Mouse (Mus musculus) thymus, postnatal 4 days (tissue): ENCODE results near the gene Josd1.
A peak's percentile ranks its signal among the peaks of the same experiment; 100 is the strongest.

Experiments used
- DNase-seq: peaks from one replicate; pipeline ENCODE4 v3.0.0; 2021

The Josd1 gene

GRCm38 (mm10) chr15:79687646-79688267 lies at the start of gene Josd1:
Josd1 (minus strand) TSS chr15:79687919.
- DNase-seq: peak; percentile 98

- DNase-seq: no peak
These were observed 46.6 kb upstream of the Josd1 start for GRCm38 (mm10) chr15:79734311-79734710.

GRCm38 (mm10) chr15:79733640-79734039 lies 45.9 kb upstream of the Josd1 start:
- no peak for DNase-seq

GRCm38 (mm10) chr15:79733192-79733591 lies 45.5 kb upstream of the Josd1 start:
- DNase-seq: no peak

- no peak for DNase-seq
These were observed 43.8 kb upstream of the Josd1 start for GRCm38 (mm10) chr15:79731554-79731953.

- no peak for DNase-seq
These were observed 41.1 kb upstream of the Josd1 start for GRCm38 (mm10) chr15:79728731-79729388.

GRCm38 (mm10) chr15:79728311-79728710 lies 40.6 kb upstream of the Josd1 start:
- no peak for DNase-seq

GRCm38 (mm10) chr15:79727840-79728239 lies 40.1 kb upstream of the Josd1 start:
- DNase-seq: no peak

- DNase-seq: no peak
These were observed 37.6 kb upstream of the Josd1 start for GRCm38 (mm10) chr15:79725190-79725789.

- peak; percentile 68 for DNase-seq
These were observed 35.7 kb upstream of the Josd1 start for GRCm38 (mm10) chr15:79723439-79723838.

- no peak for DNase-seq
These were observed 33.1 kb upstream of the Josd1 start for GRCm38 (mm10) chr15:79720796-79721195.

- no peak for DNase-seq
These were observed 32.5 kb upstream of the Josd1 start for GRCm38 (mm10) chr15:79720267-79720666.

- DNase-seq: no peak
These were observed 29.0 kb upstream of the Josd1 start for GRCm38 (mm10) chr15:79716710-79717109.

GRCm38 (mm10) chr15:79715646-79716045 lies 27.9 kb upstream of the Josd1 start:
- DNase-seq: no peak

- DNase-seq: no peak
These were observed 20.6 kb upstream of the Josd1 start for GRCm38 (mm10) chr15:79708229-79708822.

- DNase-seq: no peak
These were observed 19.0 kb upstream of the Josd1 start for GRCm38 (mm10) chr15:79706603-79707214.

GRCm38 (mm10) chr15:79697558-79698187 lies 10.0 kb upstream of the Josd1 start:
- no peak for DNase-seq

GRCm38 (mm10) chr15:79697011-79697410 lies 9.3 kb upstream of the Josd1 start:
- no peak for DNase-seq

- DNase-seq: no peak
These were observed 8.8 kb upstream of the Josd1 start for GRCm38 (mm10) chr15:79696508-79696907.

- DNase-seq: no peak
These were observed 7.8 kb upstream of the Josd1 start for GRCm38 (mm10) chr15:79695516-79695915.

- DNase-seq: no peak
These were observed 6.8 kb upstream of the Josd1 start for GRCm38 (mm10) chr15:79694512-79694911.

- peak; percentile 68 for DNase-seq
These were observed 6.0 kb upstream of the Josd1 start for GRCm38 (mm10) chr15:79693740-79694139.

- DNase-seq: no peak
These were observed 4.6 kb upstream of the Josd1 start for GRCm38 (mm10) chr15:79692334-79692733.
